Mouse (Mus musculus) neural tube, embryonic 12.5 days (tissue): ENCODE measurements around the gene Sez6l. TPM values are rescaled to one million over a fixed set of nuclear protein-coding genes. Genes with fewer than 3 reads are reported as not detected.

Source experiments
- ATAC-seq: fragments of 200-750 bp; cut with Nextera tagmentation; 2 replicates; pipeline ENCODE4 v1.8.0; 2017; ENCODE audit warnings: low read depth, mild to moderate bottlenecking, moderate TSS enrichment, moderate library complexity; ENCODE audit not compliant: low FRiP score
- H3K27ac ChIP-seq: fragments of 300-500 bp; sonication (generic); 2 replicates; pipeline ENCODE4 v1.5.1; 2016
- H3K27me3 ChIP-seq: fragments of 300-500 bp; sonication (generic); replicated peaks from 2 replicates; pipeline ENCODE4 v1.6.1; 2016; ENCODE audit warnings: mild to moderate bottlenecking
- H3K36me3 ChIP-seq: fragments of 300-500 bp; sonication (generic); 2 replicates; pipeline ENCODE4 v1.6.1; 2016; ENCODE audit warnings: mild to moderate bottlenecking
- H3K4me1 ChIP-seq: fragments of 300-500 bp; sonication (generic); 2 replicates; pipeline ENCODE4 v1.6.1; 2016
- H3K4me2 ChIP-seq: fragments of 300-500 bp; sonication (generic); replicated peaks from 2 replicates; pipeline ENCODE4 v1.6.1; 2016; ENCODE audit warnings: mild to moderate bottlenecking
- H3K4me3 ChIP-seq: fragments of 300-500 bp; sonication (generic); 2 replicates; pipeline ENCODE4 v1.5.1; 2016
- H3K9ac ChIP-seq: fragments of 300-500 bp; sonication (generic); 2 replicates; pipeline ENCODE4 v1.6.1; 2016; ENCODE audit warnings: mild to moderate bottlenecking
- H3K9me3 ChIP-seq: fragments of 300-500 bp; sonication (generic); 2 replicates; pipeline ENCODE4 v1.6.1; 2016; ENCODE audit warnings: mild to moderate bottlenecking
- WGBS: fragments of 180-500 bp; shearing (Covaris S2); methylation state at CpG from one replicate; pipeline ENCODE4 v1.1.7; 2016; 5-methylcytosine and 5-hydroxymethylcytosine counted together
- polyA plus RNA-seq: library from polyadenylated mRNA; unstranded; fragments of >200 nt; fragmentation: Nextera tagmentation; extraction: Ambion mirVana; gene quantifications from 2 replicates; pipeline ENCODE4 v1.2.1, GENCODE M21; 2016

The Sez6l gene
- polyA plus RNA-seq, 1 experiment from 2014 or later = 13.0 TPM

GRCm38 (mm10) chr5:112369326-112369725, 207.7 kb downstream of the Sez6l start:
- no peak for ATAC-seq
- Histone ChIP-seq H3K4me2 (no peak overlapping the region), H3K9ac (no peak overlapping the region), H3K9me3 (no peaks in the 10 kb centered on the region), H3K4me3 (no peak overlapping the region), H3K27me3 (no peaks in the 10 kb centered on the region), H3K27ac (no peak overlapping the region), H3K4me1 (peaks cover 39% of the 10 kb centered on the region), H3K36me3 (peaks cover 71% of the 10 kb centered on the region)
- 82% methylated on average over 13 of the region's 13 CpGs for WGBS

Other genes starting within 250 kb of the Sez6l start
- 59.5 and 60.2 TPM in 2 replicates for gene Srrd, start 234.1 kb downstream of the Sez6l start, polyA plus RNA-seq
- gene Hps4, start 234.1 kb downstream of the Sez6l start, polyA plus RNA-seq = 36.1 and 38.4 TPM in 2 replicates
- gene Gm6583, start 221.2 kb downstream of the Sez6l start, polyA plus RNA-seq = 0.20 and 0.28 TPM in 2 replicates
- 55.2 and 67.7 TPM in 2 replicates for gene Asphd2, start 182.3 kb downstream of the Sez6l start, polyA plus RNA-seq
- 0.29 and 0.36 TPM in 2 replicates for gene Gm6588, start 127.8 kb downstream of the Sez6l start, polyA plus RNA-seq